Mouse (Mus musculus) spleen, adult 2 months (tissue): ENCODE measurements around the gene Pramef6.
"Not testable (repeated sequence)": the region's sequence is repeated elsewhere in the genome, so short reads cannot be mapped to it uniquely, and the experiment has no call there.

ENCODE experiments used
- CTCF ChIP-seq: fragments of 200-500 bp; IDR thresholded peaks from 2 replicates; pipeline ENCODE4 v1.5.1; 2011; ENCODE audit warnings: mild to moderate bottlenecking, inconsistent platforms; ENCODE audit not compliant: insufficient read depth, insufficient read length, insufficient replicate concordance; ENCODE audit errors: extremely low read depth
- POLR2A ChIP-seq: fragments of 200-500 bp; IDR thresholded peaks from 2 replicates; pipeline ENCODE4 v1.6.1; 2011; ENCODE audit warnings: low read depth, low read length, inconsistent platforms

DNA sequence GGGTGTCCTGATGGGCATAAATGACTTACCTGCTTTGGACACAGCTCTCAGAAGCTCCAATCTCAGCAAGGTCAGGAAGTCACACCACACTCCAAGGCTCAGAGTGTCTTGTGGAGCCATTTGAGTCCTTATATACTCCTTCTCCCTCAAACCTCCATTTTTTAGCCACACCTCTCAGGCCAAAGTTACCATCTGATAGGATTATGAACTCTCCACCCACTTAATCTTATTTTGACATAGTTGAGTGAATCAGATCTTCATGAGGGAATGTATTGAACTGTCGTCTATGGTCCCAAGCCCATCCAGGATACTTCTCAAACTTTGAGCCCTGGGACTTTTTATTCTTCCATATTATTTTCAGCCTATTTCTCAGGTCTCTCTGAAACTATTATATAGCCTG, at the start of gene Pramef6:
- not testable (repeated sequence) for TF ChIP-seq CTCF, POLR2A
